Mouse (Mus musculus) MEL (cell line): ENCODE data around the gene Golph3l. TPM values are rescaled to one million over a fixed set of nuclear protein-coding genes. Genes with fewer than 3 reads are reported as not detected.

Experiments used
- DNase-seq: peaks from one replicate; pipeline ENCODE4 v3.0.0; 2011; ENCODE audit warnings: low read depth, low spot score
- H3K27ac ChIP-seq: 2 replicates; pipeline ENCODE4 v1.5.1; 2012; ENCODE audit warnings: low read depth, mild to moderate bottlenecking, control low read depth, low read length, moderate library complexity; ENCODE audit not compliant: control insufficient read depth
- H3K27me3 ChIP-seq, 2 experiments: fragments of 150-350 bp in 1 of 2; sonication (generic) in 1 of 2; 2 replicates each; pipeline ENCODE4 v1.6.1; 2012; ENCODE audit warnings: low read length in 2 of 2, mild to moderate bottlenecking in 2 of 2, improper control_type of control experiment in 1 of 2, moderate library complexity in 1 of 2; ENCODE audit not compliant: insufficient read depth in 2 of 2, control insufficient read depth in 1 of 2
- H3K36me3 ChIP-seq, 2 experiments: 2 replicates each; pipeline ENCODE4 v1.6.1; 2012 to 2014; ENCODE audit warnings: low read length in 2 of 2, improper control_type of control experiment in 1 of 2, inconsistent platforms in 1 of 2, mild to moderate bottlenecking in 1 of 2; ENCODE audit not compliant: insufficient read depth in 2 of 2, control insufficient read depth in 1 of 2
- H3K4me1 ChIP-seq, 2 experiments: fragments of 150-350 bp in 1 of 2; sonication (generic) in 1 of 2; 2 replicates each; pipeline ENCODE4 v1.6.1; 2012; ENCODE audit warnings: low read length in 2 of 2, improper control_type of control experiment in 1 of 2, mild to moderate bottlenecking in 1 of 2; ENCODE audit not compliant: insufficient read depth in 2 of 2, control insufficient read depth in 1 of 2
- H3K4me3 ChIP-seq, 2 experiments: fragments of 150-350 bp in 1 of 2; sonication (generic) in 1 of 2; 2 replicates each; pipeline ENCODE4 v1.5.1; 2012; ENCODE audit warnings: low read depth in 2 of 2, low read length in 2 of 2, mild to moderate bottlenecking in 2 of 2, moderate library complexity in 2 of 2, control low read depth in 1 of 2, improper control_type of control experiment in 1 of 2; ENCODE audit not compliant: control insufficient read depth in 1 of 2, insufficient read depth in 1 of 2
- H3K79me2 ChIP-seq: 2 replicates; pipeline ENCODE4 v1.6.1; 2012; ENCODE audit warnings: mild to moderate bottlenecking, low read length, moderate library complexity; ENCODE audit not compliant: control insufficient read depth, poor library complexity, insufficient read depth
- H3K9ac ChIP-seq: 2 replicates; pipeline ENCODE4 v1.6.1; 2012; ENCODE audit warnings: low read depth, mild to moderate bottlenecking, control low read depth, low read length, moderate library complexity; ENCODE audit not compliant: control insufficient read depth, poor library complexity, severe bottlenecking
- H3K9me3 ChIP-seq: fragments of 150-350 bp; sonication (generic); replicated peaks from 2 replicates; pipeline ENCODE4 v1.6.1; 2012; ENCODE audit warnings: mild to moderate bottlenecking, low read length, improper control_type of control experiment, moderate library complexity; ENCODE audit not compliant: insufficient read depth
- CHD1 ChIP-seq: IDR thresholded peaks from 2 replicates; pipeline ENCODE4 v1.6.1; 2012; ENCODE audit warnings: low read depth, mild to moderate bottlenecking, inconsistent platforms, low read length, improper control_type of control experiment
- CTCF ChIP-seq, 3 experiments: IDR thresholded peaks in 2 of 3; conservative IDR thresholded peaks in 1 of 3; 2 replicates each; pipeline ENCODE4 v1.5.1; 2011 to 2012; ENCODE audit warnings: low read length in 3 of 3, low read depth in 2 of 3, mild to moderate bottlenecking in 2 of 3, improper control_type of control experiment in 1 of 3, inconsistent platforms in 1 of 3, mixed read lengths in 1 of 3, moderate library complexity in 1 of 3; ENCODE audit not compliant: control insufficient read depth in 1 of 3, insufficient read depth in 1 of 3, poor library complexity in 1 of 3, severe bottlenecking in 1 of 3
- E2F4 ChIP-seq: IDR thresholded peaks from 2 replicates; pipeline ENCODE4 v1.6.1; 2011; ENCODE audit warnings: low read depth, low read length, improper control_type of control experiment, borderline replicate concordance
- ELF1 ChIP-seq: IDR thresholded peaks from 2 replicates; pipeline ENCODE4 v1.6.1; 2014; ENCODE audit warnings: low read depth, mild to moderate bottlenecking, inconsistent platforms, low read length, improper control_type of control experiment, moderate library complexity
- ETS1 ChIP-seq: IDR thresholded peaks from 2 replicates; pipeline ENCODE4 v1.6.1; 2012; ENCODE audit warnings: low read depth, mild to moderate bottlenecking, inconsistent platforms, low read length, improper control_type of control experiment, moderate library complexity
- GATA1 ChIP-seq: IDR thresholded peaks from 2 replicates; pipeline ENCODE4 v1.6.1; 2011; ENCODE audit warnings: low read depth, low read length, improper control_type of control experiment
- HCFC1 ChIP-seq: IDR thresholded peaks from 2 replicates; pipeline ENCODE4 v1.6.1; 2012; ENCODE audit warnings: low read depth, mild to moderate bottlenecking, inconsistent platforms, low read length, improper control_type of control experiment, moderate library complexity
- JUND ChIP-seq: IDR thresholded peaks from 2 replicates; pipeline ENCODE4 v1.6.1; 2011; ENCODE audit warnings: low read depth, mild to moderate bottlenecking, improper control_type of control experiment, low read length
- MAX ChIP-seq: IDR thresholded peaks from 2 replicates; pipeline ENCODE4 v1.6.1; 2011; ENCODE audit warnings: low read length, improper control_type of control experiment
- MEF2A ChIP-seq: IDR thresholded peaks from 2 replicates; pipeline ENCODE4 v1.6.1; 2014; ENCODE audit warnings: low read depth, mild to moderate bottlenecking, inconsistent platforms, low read length, improper control_type of control experiment; ENCODE audit not compliant: poor library complexity, insufficient replicate concordance, severe bottlenecking; ENCODE audit errors: extremely low read depth
- NELFE ChIP-seq: IDR thresholded peaks from 2 replicates; pipeline ENCODE4 v1.6.1; 2011; ENCODE audit warnings: low read depth, low read length, improper control_type of control experiment
- POLR2A ChIP-seq, 2 experiments: IDR thresholded peaks; 2 replicates each; pipeline ENCODE4 v1.6.1; 2011 to 2012; ENCODE audit warnings: low read length in 2 of 2, mild to moderate bottlenecking in 2 of 2, control low read depth in 1 of 2, improper control_type of control experiment in 1 of 2, low read depth in 1 of 2, moderate library complexity in 1 of 2; ENCODE audit not compliant: control insufficient read depth in 1 of 2, insufficient read depth in 1 of 2, poor library complexity in 1 of 2
- POLR2AphosphoS2 ChIP-seq: IDR thresholded peaks from 2 replicates; pipeline ENCODE4 v1.6.1; 2011; ENCODE audit warnings: low read length, improper control_type of control experiment
- POLR2AphosphoS5 ChIP-seq: IDR thresholded peaks from 2 replicates; pipeline ENCODE4 v1.6.1; 2012; ENCODE audit warnings: low read depth, borderline replicate concordance, mild to moderate bottlenecking, inconsistent platforms, low read length, moderate library complexity, mixed read lengths
- RCOR1 ChIP-seq: IDR thresholded peaks from 2 replicates; pipeline ENCODE4 v1.6.1; 2012; ENCODE audit warnings: low read depth, mild to moderate bottlenecking, inconsistent platforms, low read length, improper control_type of control experiment
- TAL1 ChIP-seq: IDR thresholded peaks from 2 replicates; pipeline ENCODE4 v1.6.1; 2012; ENCODE audit warnings: mild to moderate bottlenecking, inconsistent platforms, low read length, moderate library complexity, mixed read lengths
- TBP ChIP-seq: IDR thresholded peaks from 2 replicates; pipeline ENCODE4 v1.8.0; 2011; ENCODE audit warnings: low read depth, low read length, improper control_type of control experiment
- USF1 ChIP-seq: IDR thresholded peaks from 2 replicates; pipeline ENCODE4 v1.6.1; 2014; ENCODE audit warnings: low read depth, mild to moderate bottlenecking, inconsistent platforms, low read length, improper control_type of control experiment, moderate library complexity
- ZC3H11A ChIP-seq: IDR thresholded peaks from 2 replicates; pipeline ENCODE4 v1.6.1; 2012; ENCODE audit warnings: low read depth, mild to moderate bottlenecking, inconsistent platforms, low read length, improper control_type of control experiment
- ZNF384 ChIP-seq: IDR thresholded peaks from 2 replicates; pipeline ENCODE4 v1.6.1; 2012; ENCODE audit warnings: low read depth, mild to moderate bottlenecking, inconsistent platforms, low read length, improper control_type of control experiment
- polyA plus RNA-seq, 2 experiments: library from polyadenylated mRNA; stranded (reverse) in 1 of 2; unstranded in 1 of 2; fragments of >175 nt in 1 of 2; fragments of >200 nt in 1 of 2; gene quantifications; 2 replicates each; pipeline versions ENCODE4 v1.2.1 to v1.2.4; 2012; ENCODE audit warnings: low replicate concordance in 2 of 2, low read depth in 1 of 2; ENCODE audit not compliant: insufficient read length in 2 of 2, insufficient read depth in 1 of 2, missing spikeins in 1 of 2
- total RNA-seq: library from RNA; depleted of rRNA; stranded (reverse); fragments of 300-350 nt; gene quantifications from 2 replicates; pipeline ENCODE4 v1.2.3, GENCODE M21; 2012

The Golph3l gene
- total and polyA plus RNA-seq, 3 experiments = 43.8 to 45.1 TPM; not detected in 1

DNA sequence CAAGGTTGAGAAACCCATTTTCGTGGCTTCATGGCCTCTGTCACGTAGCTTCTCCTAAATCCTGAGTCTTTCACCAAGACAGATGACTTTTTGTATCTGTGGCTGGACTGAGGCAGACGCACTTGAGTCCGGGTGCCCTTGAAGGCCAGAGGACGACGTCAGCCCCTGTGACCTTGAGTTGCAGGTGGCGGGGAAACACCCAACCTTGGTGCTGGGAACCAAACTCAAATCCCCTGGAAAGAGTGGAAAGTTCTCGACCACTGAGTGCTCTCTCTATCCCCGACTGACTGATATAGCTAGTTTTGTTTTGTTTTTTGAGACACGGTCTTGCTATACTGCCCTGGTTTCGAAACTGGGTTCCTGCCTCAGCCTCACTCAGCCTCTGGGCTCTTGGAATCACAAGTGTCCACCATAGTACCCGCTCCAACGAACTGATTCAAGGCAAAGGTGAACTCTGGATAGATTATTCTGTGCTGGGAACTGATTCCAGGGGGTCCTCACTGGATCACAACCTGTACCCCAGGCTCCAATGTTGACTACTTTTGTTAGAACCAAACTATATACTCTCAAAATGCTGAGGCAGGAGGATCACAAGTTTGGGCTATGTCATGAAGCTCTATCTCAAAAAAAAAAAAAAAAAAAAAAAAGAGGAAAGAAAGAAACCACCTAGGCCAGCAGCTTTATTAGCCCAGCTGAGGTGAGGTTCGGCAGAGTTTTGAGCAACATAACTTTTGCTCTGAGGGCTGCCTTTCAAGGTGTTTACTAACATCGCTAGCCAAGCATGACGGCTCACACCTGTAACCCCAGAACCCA is 62.9 kb downstream of the Golph3l start:
- Histone ChIP-seq H3K36me3 (peaks cover 0 to 33% of the 10 kb centered on the region in 2 experiments; a peak in 2 of 4 replicates), H3K27me3 (no peaks in the 10 kb centered on the region), H3K27ac (peak overlapping the region; percentile 87), H3K9me3 (no peaks in the 10 kb centered on the region), H3K9ac (peak overlapping the region; percentile 21), H3K4me1 (peaks cover 19 to 35% of the 10 kb centered on the region in 2 experiments), H3K4me3 (no peak overlapping the region), H3K79me2 (no peaks in the 10 kb centered on the region)
- no peak for DNase-seq
- TF ChIP-seq CHD1 (0 out of 2 replicates have a peak, but pooled peaks have one; percentile 19), POLR2AphosphoS5 (no peak)

DNA sequence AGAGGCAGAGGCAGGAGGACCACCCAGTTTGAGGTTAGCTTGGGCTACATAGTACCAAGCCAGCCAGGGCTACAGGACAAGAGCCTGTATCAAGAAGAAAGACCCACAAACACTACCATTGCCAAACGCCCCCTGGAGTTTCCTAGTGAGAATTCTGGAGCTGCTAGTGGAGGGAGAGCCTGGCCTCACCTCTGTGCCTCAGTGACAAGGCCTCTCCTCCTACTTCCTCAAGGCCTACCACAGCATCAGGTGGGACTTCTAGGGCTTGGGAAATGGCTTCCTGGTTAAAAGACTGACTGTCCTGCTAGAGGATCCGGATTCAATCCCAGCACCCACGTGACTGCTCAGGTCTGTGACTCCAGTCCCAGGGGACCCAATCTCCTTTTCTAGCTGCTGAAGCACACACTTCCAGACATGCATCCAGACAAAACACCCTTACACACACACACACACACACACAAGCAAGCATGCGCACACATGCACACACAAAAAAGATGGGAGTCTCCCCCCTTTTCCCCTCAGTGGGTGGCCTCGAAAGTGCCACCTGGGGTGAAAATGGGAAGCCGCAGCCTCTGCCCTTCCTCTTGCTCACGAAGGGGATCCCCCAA is 63.6 kb downstream of the Golph3l start:
- H3K9ac ChIP-seq = peak overlapping the region; percentile 21
- H3K27me3 ChIP-seq = no peaks in the 10 kb centered on the region
- no peaks in the 10 kb centered on the region for H3K79me2 ChIP-seq
- no peaks in the 10 kb centered on the region for H3K9me3 ChIP-seq
- peaks cover 0 to 34% of the 10 kb centered on the region in 2 experiments; a peak in 2 of 4 replicates for H3K36me3 ChIP-seq
- peaks cover 19 to 35% of the 10 kb centered on the region in 2 experiments for H3K4me1 ChIP-seq
- no peak overlapping the region for H3K4me3 ChIP-seq
- TF ChIP-seq TAL1 = no peak
- TF ChIP-seq CTCF (IDR thresholded peaks at IDR 0.05 in 2 of 3, conservative IDR thresholded peaks at IDR 0.05 in 1 of 3; ENCODE audit: control insufficient read depth in 1 of 3, insufficient read depth in 1 of 3, low read depth in 2 of 3, low read length in 3 of 3, poor library complexity in 1 of 3, severe bottlenecking in 1 of 3) = peak in 1 of 3 experiments; percentile 22; a peak in 2 of 6 replicates
- TF ChIP-seq, all 39 proteins: peak for 1
- DNase-seq = peak; percentile 78
- peak overlapping the region; percentile 15; the same call in 1 of the 2 replicates for H3K27ac ChIP-seq

DNA sequence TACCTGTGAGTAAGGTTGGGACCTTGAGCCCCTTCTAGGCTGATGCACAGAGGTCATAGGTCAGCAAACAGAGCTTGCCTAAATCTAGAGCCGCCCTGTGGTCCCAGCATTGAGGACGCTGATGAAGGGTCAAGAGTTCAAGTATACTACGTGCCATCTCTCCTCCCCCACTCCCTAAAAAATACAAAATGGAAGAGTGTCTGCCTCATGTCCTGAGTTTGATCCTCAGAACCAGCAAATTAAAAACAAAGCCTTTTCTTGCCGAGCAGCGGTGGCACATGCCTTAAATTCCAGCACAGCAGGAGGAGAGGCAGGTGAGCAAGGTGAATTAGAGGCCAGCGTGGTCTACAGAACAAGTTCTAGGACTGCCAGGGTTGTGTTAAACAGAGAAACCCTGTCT is 64.1 kb downstream of the Golph3l start:
- H3K4me1 ChIP-seq = peaks cover 19 to 40% of the 10 kb centered on the region in 2 experiments
- H3K27ac ChIP-seq = no peak overlapping the region
- no peak overlapping the region for H3K9ac ChIP-seq
- peaks cover 0 to 39% of the 10 kb centered on the region in 2 experiments; a peak in 2 of 4 replicates for H3K36me3 ChIP-seq
- no peaks in the 10 kb centered on the region; the same call in 1 of the 2 replicates for H3K79me2 ChIP-seq
- H3K9me3 ChIP-seq = no peaks in the 10 kb centered on the region
- no peak for DNase-seq
- TF ChIP-seq MEF2A = no peak
- TF ChIP-seq ZNF384 = no peak
- no peak for TF ChIP-seq TBP
- TF ChIP-seq POLR2AphosphoS2 = no peak
- TF ChIP-seq GATA1 = no peak
- no peak for TF ChIP-seq E2F4
- no peak for TF ChIP-seq RCOR1
- no peak for TF ChIP-seq USF1
- TF ChIP-seq POLR2A (IDR thresholded peaks at IDR 0.05; ENCODE audit: control insufficient read depth in 1 of 2, insufficient read depth in 1 of 2, low read depth in 1 of 2, low read length in 2 of 2, poor library complexity in 1 of 2) = no peak
- no peak for TF ChIP-seq ZC3H11A
- no peak for TF ChIP-seq JUND
- TF ChIP-seq HCFC1 = no peak
- no peak for TF ChIP-seq ELF1
- no peak for TF ChIP-seq NELFE
- TF ChIP-seq CHD1 = no peak
- TF ChIP-seq TAL1 = no peak
- no peak for TF ChIP-seq MAX
- no peak for TF ChIP-seq ETS1
- H3K4me3 ChIP-seq = no peak overlapping the region
- no peaks in the 10 kb centered on the region for H3K27me3 ChIP-seq
